Mouse (Mus musculus) lung, embryonic 14.5 days (tissue): Measurements from ENCODE around the gene Dcakd. TPM values are rescaled to one million over a fixed set of nuclear protein-coding genes. Genes with fewer than 3 reads are reported as not detected.

Source experiments
- ATAC-seq: fragments of 200-750 bp; cut with Nextera tagmentation; 2 replicates; pipeline ENCODE4 v1.8.0; 2017; ENCODE audit warnings: mild to moderate bottlenecking, moderate TSS enrichment, moderate library complexity; ENCODE audit not compliant: insufficient read depth
- DNase-seq: peaks from one replicate; pipeline ENCODE4 v3.0.0-alpha.2; 2015
- H3K27ac ChIP-seq: fragments of 300-500 bp; sonication (generic); 2 replicates; pipeline ENCODE4 v1.5.1; 2014; ENCODE audit warnings: low read depth, mild to moderate bottlenecking, moderate library complexity
- H3K27me3 ChIP-seq: fragments of 300-500 bp; sonication (generic); 2 replicates; pipeline ENCODE4 v1.6.1; 2014; ENCODE audit warnings: low read length, control low read depth; ENCODE audit not compliant: insufficient read depth
- H3K36me3 ChIP-seq: fragments of 300-500 bp; sonication (generic); 2 replicates; pipeline ENCODE4 v1.6.1; 2014; ENCODE audit warnings: control low read depth; ENCODE audit not compliant: insufficient read depth
- H3K4me1 ChIP-seq: fragments of 300-500 bp; sonication (generic); 2 replicates; pipeline ENCODE4 v1.6.1; 2014; ENCODE audit warnings: antibody characterized with exemption, control low read depth; ENCODE audit not compliant: insufficient read depth
- H3K4me2 ChIP-seq: fragments of 300-500 bp; sonication (generic); 2 replicates; pipeline ENCODE4 v1.6.1; 2014; ENCODE audit warnings: mild to moderate bottlenecking
- H3K4me3 ChIP-seq: fragments of 300-500 bp; sonication (generic); 2 replicates; pipeline ENCODE4 v1.5.1; 2014; ENCODE audit warnings: low read depth, low read length
- H3K9ac ChIP-seq: fragments of 300-500 bp; sonication (generic); 2 replicates; pipeline ENCODE4 v1.6.1; 2014
- H3K9me3 ChIP-seq: fragments of 300-500 bp; sonication (generic); 2 replicates; pipeline ENCODE4 v1.6.1; 2016; ENCODE audit warnings: low read depth, low read length, control low read depth
- CTCF ChIP-seq: IDR thresholded peaks from 2 replicates; pipeline ENCODE4 v1.5.1; 2016; ENCODE audit warnings: antibody characterized with exemption, low read depth
- WGBS: fragments of 180-500 bp; shearing (Covaris S2); extraction: QIAGEN DNeasy Blood & Tissue Kit; methylation state at CpG from one replicate; pipeline ENCODE4 v1.1.7; 2014; 5-methylcytosine and 5-hydroxymethylcytosine counted together
- polyA plus RNA-seq: library from polyadenylated mRNA; unstranded; fragments of >200 nt; fragmentation: Nextera tagmentation; extraction: Ambion mirVana; gene quantifications from 2 replicates; pipeline ENCODE4 v1.2.1, GENCODE M21; 2014

The Dcakd gene
- polyA plus RNA-seq, 1 experiment from 2014 or later: 225 TPM

GRCm38 (mm10) chr11:102963855-102964546, 64.1 kb downstream of the Dcakd start:
- H3K4me3 ChIP-seq: no peak overlapping the region
- WGBS: 26% methylated on average over 24 of the region's 24 CpGs
- peak; percentile 24 for DNase-seq
- H3K27ac ChIP-seq: no peak overlapping the region
- peaks cover 10% of the 10 kb centered on the region for H3K4me1 ChIP-seq
- no peaks in the 10 kb centered on the region for H3K9me3 ChIP-seq
- 0 out of 2 replicates have a peak overlapping the region, but pooled peaks have one; percentile 5 for H3K9ac ChIP-seq
- no peaks in the 10 kb centered on the region for H3K36me3 ChIP-seq
- TF ChIP-seq CTCF: no peak
- ATAC-seq: no peak
- no peaks in the 10 kb centered on the region; the same call in 1 of the 2 replicates for H3K27me3 ChIP-seq
- H3K4me2 ChIP-seq: peak overlapping the region; percentile 16

GRCm38 (mm10) chr11:102963246-102963854, 64.8 kb downstream of the Dcakd start:
- H3K9me3 ChIP-seq: no peaks in the 10 kb centered on the region
- no peaks in the 10 kb centered on the region for H3K36me3 ChIP-seq
- no peak for TF ChIP-seq CTCF
- H3K9ac ChIP-seq: peak overlapping the region; percentile 7; the same call in 1 of the 2 replicates
- H3K4me1 ChIP-seq: peaks cover 10% of the 10 kb centered on the region
- H3K27ac ChIP-seq: no peak overlapping the region; the same call in 1 of the 2 replicates
- H3K4me3 ChIP-seq: no peak overlapping the region
- peak; percentile 35; the same call in 1 of the 2 replicates for ATAC-seq
- peak; percentile 37 for DNase-seq
- H3K27me3 ChIP-seq: no peaks in the 10 kb centered on the region; the same call in 1 of the 2 replicates
- peak overlapping the region; percentile 16; the same call in 1 of the 2 replicates for H3K4me2 ChIP-seq
- 12% methylated on average over 16 of the region's 16 CpGs for WGBS

- 49% methylated on average over 7 of the region's 7 CpGs for WGBS
- H3K36me3 ChIP-seq: no peaks in the 10 kb centered on the region
- ATAC-seq (no peak), DNase-seq (no peak)
- no peaks in the 10 kb centered on the region; the same call in 1 of the 2 replicates for H3K27me3 ChIP-seq
- H3K4me3 ChIP-seq: no peak overlapping the region
- H3K4me2 ChIP-seq: peak overlapping the region; percentile 16; the same call in 1 of the 2 replicates
- peaks cover 10% of the 10 kb centered on the region for H3K4me1 ChIP-seq
- no peak overlapping the region; the same call in 1 of the 2 replicates for H3K9ac ChIP-seq
- no peaks in the 10 kb centered on the region for H3K9me3 ChIP-seq
- no peak for TF ChIP-seq CTCF
- H3K27ac ChIP-seq: no peak overlapping the region; the same call in 1 of the 2 replicates
Measured at GRCm38 (mm10) chr11:102962861-102963245, 65.3 kb downstream of the Dcakd start.

GRCm38 (mm10) chr11:102961082-102961481, 67.1 kb downstream of the Dcakd start:
- 89% methylated on average over 4 of the region's 4 CpGs for WGBS
- Histone ChIP-seq H3K27ac (no peak overlapping the region), H3K9ac (no peak overlapping the region), H3K36me3 (no peaks in the 10 kb centered on the region), H3K9me3 (no peaks in the 10 kb centered on the region), H3K4me3 (no peak overlapping the region), H3K27me3 (no peaks in the 10 kb centered on the region; the same call in 1 of the 2 replicates), H3K4me1 (peaks cover 10% of the 10 kb centered on the region), H3K4me2 (no peak overlapping the region)
- ATAC-seq: no peak
- no peak for DNase-seq
- no peak for TF ChIP-seq CTCF

GRCm38 (mm10) chr11:102958870-102959269, 69.3 kb downstream of the Dcakd start:
- Histone ChIP-seq H3K4me3 (no peak overlapping the region), H3K27ac (no peak overlapping the region), H3K9ac (no peak overlapping the region), H3K27me3 (no peaks in the 10 kb centered on the region; the same call in 1 of the 2 replicates), H3K4me1 (peaks cover 8% of the 10 kb centered on the region), H3K36me3 (no peaks in the 10 kb centered on the region), H3K4me2 (no peak overlapping the region), H3K9me3 (no peaks in the 10 kb centered on the region)
- DNase-seq: no peak
- 83% methylated on average over 1 of the region's 1 CpGs for WGBS
- TF ChIP-seq CTCF: peak; percentile 26; the same call in 1 of the 2 replicates
- no peak for ATAC-seq

GRCm38 (mm10) chr11:102958431-102958830, 69.7 kb downstream of the Dcakd start:
- DNase-seq (no peak), ATAC-seq (no peak)
- no peak overlapping the region for H3K4me3 ChIP-seq
- no peaks in the 10 kb centered on the region for H3K36me3 ChIP-seq
- H3K27me3 ChIP-seq: peaks cover 1% of the 10 kb centered on the region; the same call in 1 of the 2 replicates
- H3K4me2 ChIP-seq: no peak overlapping the region
- peaks cover 4% of the 10 kb centered on the region; the same call in 1 of the 2 replicates for H3K4me1 ChIP-seq
- 90% methylated on average over 6 of the region's 6 CpGs for WGBS
- H3K9me3 ChIP-seq: no peaks in the 10 kb centered on the region
- no peak overlapping the region for H3K9ac ChIP-seq
- TF ChIP-seq CTCF: no peak
- H3K27ac ChIP-seq: no peak overlapping the region

GRCm38 (mm10) chr11:102957692-102958091, 70.4 kb downstream of the Dcakd start:
- peak; percentile 4; the same call in 1 of the 2 replicates for ATAC-seq
- Histone ChIP-seq H3K4me1 (no peaks in the 10 kb centered on the region), H3K4me3 (no peak overlapping the region), H3K36me3 (no peaks in the 10 kb centered on the region), H3K27me3 (0 out of 2 replicates have a peak, but pooled peaks cover 7% of the 10 kb centered on the region), H3K9ac (no peak overlapping the region), H3K9me3 (no peaks in the 10 kb centered on the region), H3K27ac (peak overlapping the region; percentile 39; the same call in 1 of the 2 replicates), H3K4me2 (no peak overlapping the region)
- no peak for TF ChIP-seq CTCF
- 63% methylated on average over 8 of the region's 8 CpGs for WGBS
- no peak for DNase-seq
